Mouse (Mus musculus) MN1 (cell line): ENCODE results near the gene Cpne8.
"Not testable (repeated sequence)": the region's sequence is repeated elsewhere in the genome, so short reads cannot be mapped to it uniquely, and the experiment has no call there.

Experiments used
- DNase-seq: peaks from one replicate; pipeline ENCODE4 v3.0.0-alpha.2; 2016; ENCODE audit warnings: low spot score

Gene Cpne8

DNA sequence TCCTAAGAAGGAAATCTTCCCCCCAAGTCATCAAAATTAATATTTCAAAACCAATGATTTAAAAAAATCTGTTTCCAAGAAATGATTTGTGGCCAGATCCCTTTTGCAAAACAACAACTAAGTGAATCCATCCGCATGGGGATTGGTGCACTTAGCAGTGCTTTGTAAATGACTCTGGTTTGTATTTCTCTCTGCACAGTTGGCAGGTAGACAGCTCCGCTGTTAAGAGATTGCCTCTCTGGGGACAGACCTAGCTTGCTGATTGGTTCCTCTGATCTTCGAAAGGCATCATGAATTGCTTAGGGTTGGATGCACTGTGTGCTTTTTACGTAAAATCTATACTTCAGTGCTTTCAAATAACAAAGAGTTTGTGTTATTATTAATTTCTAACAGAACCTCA is 68.5 kb downstream of the Cpne8 start:
- not testable (repeated sequence) for DNase-seq

DNA sequence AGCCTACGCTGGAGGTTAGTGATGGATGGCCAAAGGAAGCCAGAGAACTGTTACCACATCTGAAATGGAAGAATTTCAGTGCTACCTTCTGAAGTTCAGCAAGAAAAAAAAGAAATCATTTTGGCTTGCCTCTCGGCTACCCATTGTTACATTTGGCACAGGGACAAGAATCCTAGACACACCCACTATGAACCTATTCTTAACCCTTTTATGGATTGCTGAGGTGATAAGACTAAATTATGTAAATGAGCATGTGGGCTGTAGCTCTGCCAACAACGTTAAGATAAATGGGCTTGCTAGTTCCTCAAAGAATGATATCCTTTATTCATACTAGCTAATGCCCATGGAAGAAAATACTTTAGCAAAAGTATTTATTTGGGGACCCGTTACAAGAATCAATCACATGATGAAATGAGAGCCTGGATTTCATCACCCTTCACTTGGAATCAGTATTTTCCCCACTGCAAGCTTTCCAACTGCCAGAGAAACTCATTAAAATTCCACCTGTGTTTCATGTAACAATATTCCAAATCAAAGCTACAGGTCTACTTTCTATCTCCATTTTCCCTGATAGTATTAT is 69.3 kb downstream of the Cpne8 start:
- DNase-seq, result no peak

DNA sequence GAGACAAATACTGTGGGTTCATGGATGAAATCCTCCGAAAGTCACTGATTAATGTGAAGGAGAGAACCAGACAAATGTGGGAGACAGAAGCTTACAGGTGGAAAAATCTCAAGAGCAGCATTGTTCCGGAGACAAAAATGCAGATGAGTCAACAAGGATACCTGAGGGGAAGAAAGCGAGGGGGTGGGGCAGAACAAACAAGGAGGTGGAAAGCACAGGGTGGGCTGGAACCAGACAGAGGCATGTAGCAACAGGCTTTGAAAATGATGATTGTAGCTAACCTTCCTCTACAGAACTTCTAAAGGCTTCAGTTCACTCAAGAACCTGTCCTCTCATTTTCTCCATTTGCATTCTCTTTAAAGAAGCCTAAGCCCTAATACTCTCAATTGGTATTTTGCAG is 70.9 kb downstream of the Cpne8 start:
- DNase-seq, result no peak

DNA sequence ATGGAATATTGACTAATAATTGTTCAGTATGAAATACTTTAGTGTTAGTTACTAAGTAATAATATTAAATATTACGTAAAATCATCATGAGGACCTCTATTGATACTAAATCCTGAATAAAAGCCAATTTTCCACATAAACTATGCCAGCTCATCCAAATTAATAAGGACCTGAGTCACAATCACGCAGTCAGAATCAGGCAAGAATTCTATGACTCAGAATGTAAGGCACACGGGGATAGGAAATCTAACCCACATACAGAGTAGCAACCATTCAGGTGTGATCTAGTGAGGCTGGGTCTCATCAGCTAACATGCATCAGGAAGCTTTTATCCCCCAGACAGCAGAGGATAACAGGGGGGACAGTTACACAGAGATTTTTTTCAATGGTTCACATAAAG is 72.1 kb downstream of the Cpne8 start:
- no peak for DNase-seq

DNA sequence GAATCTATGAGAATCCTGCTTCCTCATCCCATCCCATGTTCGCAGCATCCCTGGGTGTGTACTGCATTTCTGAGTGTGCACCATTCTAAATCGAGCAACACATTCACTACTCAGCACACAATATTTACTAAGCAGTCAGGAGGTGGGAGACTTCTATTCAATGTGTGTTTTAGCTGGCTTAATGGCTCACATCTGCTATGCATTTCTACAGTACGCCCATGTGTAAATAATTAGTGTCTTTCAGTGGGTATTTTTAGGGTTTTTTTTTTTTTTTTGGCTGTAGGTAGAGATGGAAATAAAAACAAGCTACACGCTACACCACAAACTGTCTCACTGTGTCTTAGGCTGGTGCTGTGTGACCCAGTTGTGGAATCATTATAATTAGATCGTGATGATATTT is 75.6 kb downstream of the Cpne8 start:
- DNase-seq, result no peak

DNA sequence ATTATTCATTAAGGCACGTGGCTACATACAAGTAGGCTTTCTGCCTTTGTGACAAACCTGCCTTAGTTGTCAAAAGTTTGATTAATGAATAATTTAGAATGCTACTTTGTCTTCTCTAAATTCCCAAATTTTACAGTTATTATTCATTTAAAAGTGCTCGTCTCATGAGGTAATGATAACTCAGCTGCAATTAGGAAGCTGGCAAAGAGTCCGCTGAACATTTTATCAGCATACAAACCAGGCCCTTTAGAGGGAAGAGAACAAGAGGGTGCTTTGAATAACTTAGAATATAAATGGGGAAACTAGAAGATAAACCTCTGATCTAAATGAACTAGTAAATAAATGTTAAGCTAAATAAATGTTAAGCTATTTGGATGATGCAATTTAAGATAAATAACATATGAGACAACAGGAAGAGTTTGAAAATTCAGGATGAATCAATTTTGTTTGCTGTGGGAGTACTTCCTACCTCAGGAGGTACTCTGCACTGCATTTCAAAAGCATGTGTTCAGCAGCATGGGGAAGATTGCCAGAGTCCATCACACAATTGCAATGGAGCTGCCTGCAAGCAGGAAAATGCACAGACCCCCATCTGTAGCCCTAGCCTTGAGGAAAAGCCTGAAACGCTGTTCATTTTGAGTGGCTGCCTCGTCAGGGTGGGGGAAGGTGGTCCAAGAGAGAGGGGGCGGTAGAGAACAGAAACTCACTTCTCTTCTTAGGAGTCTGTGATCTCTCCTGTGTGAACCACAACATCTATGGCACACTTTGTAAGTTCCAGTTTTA is 81.3 kb downstream of the Cpne8 start:
- no peak for DNase-seq

DNA sequence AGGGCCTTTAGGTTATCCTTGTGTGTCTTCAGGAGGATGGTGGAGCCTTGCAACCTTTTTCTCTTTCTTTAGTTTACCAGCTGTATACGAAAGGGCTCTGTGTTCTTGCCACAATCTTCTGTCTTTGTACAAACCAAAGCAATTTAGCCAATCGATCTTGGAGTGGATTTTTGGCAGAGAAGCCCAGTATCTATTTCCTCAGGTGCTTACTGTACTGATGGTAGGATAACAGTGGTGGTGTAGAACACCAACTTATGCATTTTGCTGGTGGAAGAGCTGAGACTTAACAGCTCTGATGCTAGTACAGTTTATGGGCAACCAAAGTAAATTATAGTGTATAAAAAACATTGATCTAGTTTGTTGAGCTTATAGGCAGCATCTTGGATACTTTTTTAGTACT is 83.6 kb downstream of the Cpne8 start:
- DNase-seq, result no peak

DNA sequence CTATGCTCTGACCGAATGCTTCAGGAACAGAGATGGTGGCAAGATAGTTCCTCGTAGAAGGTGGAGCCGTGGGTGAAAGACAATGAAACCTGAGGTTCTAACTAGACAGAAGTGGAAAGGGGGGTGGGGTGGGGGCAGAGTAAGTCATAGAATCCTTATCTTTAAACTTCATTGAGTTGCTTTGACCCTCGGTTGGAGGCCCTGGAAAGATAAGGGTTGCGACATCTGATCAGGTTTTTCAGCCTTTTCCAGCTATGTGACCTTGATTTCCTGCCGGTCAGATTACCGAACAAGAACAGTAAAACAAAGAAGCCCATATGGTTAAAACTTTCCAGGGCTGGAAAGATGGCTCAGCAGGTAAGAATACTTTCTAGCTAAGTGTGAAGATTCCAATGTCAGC is 89.6 kb downstream of the Cpne8 start:
- DNase-seq, result no peak

DNA sequence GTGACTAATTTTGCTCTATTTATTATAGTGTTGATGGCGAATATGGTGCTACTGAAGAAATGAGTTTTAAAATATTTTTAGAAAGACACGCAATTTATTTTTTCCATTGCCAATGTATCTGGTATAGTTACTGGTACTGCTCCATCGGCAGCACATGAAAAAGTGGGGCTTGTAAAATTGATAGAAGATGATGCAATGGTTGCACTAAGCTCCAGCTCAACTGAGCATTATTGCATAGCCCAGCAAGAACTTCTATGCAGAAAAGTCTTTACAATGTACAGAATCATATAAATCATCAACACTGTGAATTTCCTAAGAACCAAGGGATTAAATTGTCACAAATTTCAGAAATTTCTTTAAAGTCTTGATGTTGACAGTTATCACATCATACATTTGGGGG is 101.8 kb downstream of the Cpne8 start:
- DNase-seq, result no peak

DNA sequence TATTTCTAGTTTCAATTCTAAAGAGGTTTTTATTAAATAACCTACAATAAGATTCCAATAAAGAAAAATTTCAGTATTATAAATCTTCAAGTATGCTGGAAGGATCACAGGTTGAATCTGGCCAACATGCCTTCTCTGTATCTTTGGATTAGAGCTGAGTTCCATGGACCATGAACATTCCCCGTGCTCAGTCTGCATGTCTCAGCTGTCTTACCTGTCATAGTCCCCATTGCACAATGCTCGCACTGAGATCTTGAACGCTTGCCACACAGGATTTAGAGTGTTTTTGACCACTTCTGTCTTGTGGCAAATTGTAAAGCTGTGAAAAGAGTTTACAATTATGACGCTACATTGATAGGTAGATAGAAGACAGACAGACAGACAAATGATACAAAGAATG is 110.0 kb downstream of the Cpne8 start:
- no peak for DNase-seq

DNA sequence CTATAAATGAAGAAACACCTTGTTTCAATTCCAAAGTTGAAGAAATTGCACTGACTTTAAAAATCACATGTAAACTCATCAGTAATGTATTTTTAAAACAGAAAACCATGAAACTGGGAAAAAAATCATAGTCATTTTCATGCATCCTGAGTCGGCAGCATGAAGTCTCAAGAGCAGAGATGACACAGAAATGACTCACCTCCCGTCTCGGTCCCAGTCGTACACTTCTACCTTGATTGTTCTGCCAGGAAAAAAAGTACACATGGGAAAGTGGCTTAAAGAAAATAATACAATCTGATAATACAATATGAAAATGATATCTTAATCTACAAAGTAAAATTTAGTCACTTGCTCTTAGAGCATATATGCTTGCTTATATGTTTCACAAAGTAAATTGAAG is 111.2 kb downstream of the Cpne8 start:
- no peak for DNase-seq

DNA sequence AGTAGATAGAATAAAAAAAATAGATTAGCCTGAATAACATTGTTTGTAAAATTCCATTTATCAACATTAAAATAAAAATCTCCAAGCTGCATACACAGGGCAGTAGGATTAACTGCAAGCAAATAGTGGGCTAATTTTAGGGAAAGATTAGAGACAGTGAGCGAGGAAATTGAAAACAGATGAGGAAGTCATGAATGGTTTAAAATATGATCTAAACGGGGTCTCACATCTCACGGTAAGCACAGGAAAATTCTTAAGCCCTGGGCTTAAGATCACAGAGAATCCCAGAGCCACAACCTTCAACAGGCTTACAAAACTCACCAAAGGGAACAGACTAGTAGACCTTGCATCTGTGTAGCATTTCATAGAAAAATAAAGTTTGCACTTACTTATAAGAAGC is 115.2 kb downstream of the Cpne8 start:
- DNase-seq, result no peak

DNA sequence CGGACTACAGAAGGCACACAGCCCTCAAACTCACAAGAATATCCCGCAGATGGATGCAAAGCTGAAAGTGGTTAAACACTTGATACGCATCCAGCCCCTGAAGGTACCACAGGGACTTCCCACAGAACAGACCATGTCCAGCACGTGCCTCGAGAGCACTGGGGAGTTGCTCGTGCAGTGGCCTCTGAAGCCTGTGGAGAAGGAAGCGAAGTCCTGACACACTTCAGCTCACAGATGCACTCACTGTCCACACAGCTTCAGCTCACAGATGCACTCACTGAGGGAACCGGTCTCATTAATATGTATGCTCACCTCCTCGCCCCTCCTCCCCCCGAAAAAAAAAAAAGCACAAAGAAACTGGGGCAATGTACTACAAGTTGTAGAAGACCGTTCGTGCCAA is 117.6 kb downstream of the Cpne8 start:
- DNase-seq, result no peak

DNA sequence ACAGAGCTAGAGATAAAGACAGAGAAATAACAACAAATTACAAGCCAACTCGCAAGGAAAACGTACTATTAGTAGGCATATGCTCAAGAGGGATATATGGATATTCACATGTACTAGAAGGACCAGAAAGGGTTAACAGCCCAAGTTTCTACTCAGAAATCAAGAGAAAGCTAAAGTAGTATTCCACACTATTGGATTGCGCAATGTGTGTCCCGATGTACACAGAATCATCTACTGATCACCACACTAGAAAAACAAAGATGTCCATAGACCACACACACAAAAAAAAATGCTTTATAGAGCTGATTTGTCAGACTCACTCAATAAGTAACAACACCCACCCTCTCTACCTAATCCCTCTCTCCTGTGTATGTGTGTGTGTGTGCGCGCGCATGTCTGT is 130.6 kb downstream of the Cpne8 start:
- DNase-seq, result no peak

DNA sequence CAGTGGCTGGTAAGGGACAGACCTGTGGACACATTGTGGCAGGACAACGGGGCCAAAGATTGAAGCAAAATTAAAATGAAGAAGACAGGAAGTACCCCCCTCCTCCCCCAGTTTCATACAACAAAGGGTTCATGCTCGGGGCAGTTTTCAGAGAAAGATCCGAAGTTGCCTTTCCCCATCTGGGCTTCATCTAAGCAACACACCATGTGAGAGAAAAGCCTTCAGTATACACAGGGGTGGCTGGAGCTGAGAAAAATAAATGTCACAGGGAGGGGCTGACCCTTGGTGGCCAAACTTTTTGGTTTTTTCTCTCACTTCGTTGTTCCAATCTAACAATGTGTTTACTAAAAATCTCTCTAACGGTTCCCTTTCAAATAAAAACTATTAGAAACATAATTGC is 135.8 kb downstream of the Cpne8 start:
- no peak for DNase-seq

DNA sequence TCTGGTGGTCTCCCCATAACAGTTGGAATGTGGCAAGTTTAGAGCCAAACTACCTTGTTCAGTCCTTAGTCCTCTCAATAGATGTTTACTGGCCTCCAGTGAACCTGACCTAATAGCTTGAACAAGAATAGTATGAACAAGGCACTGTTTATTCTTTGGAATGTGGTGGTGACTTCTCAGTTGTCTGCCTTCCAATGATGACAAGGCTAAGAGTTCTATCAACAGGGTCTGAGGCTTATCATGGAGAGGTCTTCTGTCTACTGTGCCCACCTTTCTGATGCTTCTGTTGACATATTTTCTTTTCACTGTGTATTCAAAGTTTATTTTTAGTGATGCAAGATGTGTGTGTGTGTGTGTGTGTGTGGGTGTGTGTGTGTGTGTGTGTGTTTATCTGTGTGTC is 137.1 kb downstream of the Cpne8 start:
- DNase-seq, result no peak

DNA sequence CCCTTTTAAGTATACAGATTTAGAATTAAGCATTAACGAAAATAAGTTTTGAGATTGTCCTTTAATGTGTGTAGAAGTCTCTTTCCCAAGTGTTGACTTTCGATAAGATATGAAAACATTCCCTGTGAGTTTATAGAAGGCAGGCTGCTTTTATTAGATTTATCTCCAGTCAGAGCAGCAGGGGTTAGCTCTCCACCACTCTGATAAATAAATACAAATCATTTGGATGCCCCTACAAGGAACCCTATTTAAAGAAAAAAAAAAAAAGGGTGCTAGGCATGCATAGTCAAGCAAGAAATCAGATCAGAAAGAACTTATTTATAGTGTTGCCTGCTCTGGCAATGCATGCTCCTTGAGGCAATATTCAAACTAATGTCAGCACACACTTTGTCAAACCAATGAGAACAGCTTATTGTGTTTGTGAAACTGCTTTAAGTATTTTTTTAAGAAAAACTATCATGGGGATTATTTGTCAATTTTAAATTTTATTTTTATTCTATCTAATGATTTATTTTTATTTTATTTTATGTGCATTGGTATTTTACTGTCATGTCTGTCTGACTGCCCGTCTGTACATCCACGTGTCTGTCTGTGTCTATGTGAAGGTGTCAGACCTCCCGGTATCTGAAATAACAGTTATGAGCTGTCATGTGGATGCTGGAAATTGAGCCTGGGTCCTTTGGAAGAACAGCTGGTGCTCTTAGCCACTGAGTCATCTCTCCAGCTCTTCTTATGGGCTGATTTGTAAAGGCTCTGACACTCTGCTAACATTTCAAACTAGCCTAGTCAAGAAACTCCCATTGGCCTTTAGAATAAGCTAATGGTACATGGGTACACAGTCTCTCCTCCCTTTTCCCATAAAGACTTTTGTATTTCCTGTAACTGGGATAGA is 142.7 kb downstream of the Cpne8 start:
- no peak for DNase-seq

DNA sequence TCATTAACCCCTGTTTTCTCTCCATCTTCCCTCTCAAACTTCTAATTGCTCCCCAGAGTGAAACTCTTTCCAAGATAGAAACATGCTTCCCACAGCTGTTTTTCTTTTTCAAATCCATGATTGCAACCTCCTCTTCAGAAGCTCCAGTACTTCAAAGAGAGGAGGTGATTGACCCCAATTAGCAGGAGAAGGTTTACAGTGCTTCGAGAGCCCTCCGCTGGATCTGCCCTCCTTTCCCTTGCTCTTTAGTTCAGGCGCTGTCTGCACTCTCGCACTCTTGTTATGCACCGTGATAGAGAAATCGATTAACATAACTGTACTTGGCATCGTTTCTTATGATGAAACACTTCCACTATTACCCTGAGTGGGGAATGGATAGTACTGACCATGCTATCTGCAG is 143.5 kb downstream of the Cpne8 start:
- DNase-seq, result no peak

DNA sequence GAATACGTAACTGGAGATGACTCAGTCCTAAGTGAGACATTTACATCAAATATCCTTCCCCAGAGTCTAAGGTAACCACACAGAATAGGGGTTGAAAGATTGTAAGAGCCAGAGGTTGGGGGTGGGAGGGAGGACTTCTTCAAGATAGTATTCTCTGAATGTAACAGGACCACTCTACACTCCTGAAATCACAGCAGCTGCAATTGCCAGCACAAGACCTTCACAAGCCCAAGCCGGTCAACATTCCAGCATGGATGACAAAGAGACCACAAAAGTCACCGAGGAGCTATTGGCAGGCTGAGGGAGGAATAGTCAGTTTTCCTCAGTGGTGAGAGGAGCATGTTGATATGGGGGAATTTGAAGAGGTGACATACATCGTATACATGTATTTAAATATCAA is 166.5 kb downstream of the Cpne8 start:
- DNase-seq, result no peak

DNA sequence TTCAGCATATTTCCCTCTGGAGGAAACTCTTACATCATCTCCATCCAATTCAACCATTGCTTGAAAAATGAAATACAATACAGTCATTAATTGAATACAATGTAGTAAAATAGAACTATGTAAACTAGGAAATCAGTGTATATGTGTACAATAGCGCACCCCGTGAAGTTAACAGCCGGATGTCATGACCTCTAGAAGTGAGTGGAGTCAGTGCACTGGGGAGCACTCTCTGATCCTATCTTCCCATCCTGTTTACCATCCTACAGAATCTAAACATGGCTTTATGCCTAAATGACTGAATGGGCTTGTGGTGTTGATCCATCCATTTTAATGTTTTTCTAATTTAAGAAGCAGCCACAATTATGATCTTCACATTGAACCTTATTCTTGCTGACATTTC is 182.2 kb downstream of the Cpne8 start:
- DNase-seq, result no peak

DNA sequence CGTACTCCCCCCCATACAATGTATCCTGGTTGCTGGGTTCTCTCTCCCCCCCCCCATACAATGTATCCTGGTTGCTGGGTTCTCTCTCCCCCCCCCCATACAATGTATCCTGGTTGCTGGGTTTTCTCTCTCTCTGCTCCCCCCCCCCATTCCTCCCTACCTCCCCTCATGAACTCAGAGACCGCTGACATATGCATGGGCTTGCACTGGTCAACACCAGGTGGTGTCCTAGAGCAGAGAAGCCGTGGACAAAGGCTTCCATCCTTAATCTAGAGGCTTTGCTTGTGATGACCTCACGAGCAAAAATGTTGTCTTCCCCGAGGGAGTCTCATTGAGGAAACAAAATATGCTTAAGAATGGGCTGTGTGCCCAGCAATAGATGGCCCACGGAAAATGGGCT is 187.7 kb downstream of the Cpne8 start:
- DNase-seq, result no peak

DNA sequence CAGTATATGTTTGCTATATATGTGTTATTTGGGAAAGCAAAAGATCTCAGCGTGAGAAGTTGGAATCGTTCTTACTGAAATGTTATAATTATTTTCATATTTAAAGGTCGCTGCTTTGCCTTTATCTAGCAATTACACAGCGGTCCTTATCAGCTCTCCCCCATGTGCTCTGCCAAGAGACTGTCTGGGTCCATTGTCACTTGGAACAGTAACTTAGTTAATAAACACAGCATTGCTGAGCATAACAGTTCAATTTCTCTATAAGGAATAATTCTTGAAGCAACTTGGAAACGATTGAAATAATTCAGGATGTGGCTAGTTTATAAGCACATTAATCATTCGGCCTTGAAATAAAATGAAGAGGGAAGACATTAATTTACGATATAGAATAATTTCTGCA is 189.0 kb downstream of the Cpne8 start:
- DNase-seq, result no peak

DNA sequence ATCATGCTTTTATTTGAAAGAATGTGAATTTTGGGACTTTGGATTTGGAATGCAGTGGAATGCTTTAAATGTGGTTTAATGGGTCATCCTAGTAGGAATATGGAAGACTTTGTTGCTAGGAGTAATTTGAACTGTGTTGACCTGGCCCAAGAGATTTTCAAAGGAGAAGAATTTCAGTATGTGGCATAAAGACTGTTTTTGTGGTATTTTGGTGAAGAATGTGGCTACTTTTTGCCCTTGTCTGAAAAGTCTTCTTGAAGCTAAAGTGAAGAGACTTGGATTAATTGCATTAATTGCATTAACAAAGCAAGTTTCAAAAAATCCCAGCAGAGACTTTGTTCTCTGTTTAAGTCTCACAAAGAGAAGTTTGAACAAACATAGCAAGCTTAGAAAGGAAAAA is 208.7 kb downstream of the Cpne8 start:
- DNase-seq, result not testable (repeated sequence)
